Mouse (Mus musculus): ENCODE measurements around the gene Acat2. TPM values are rescaled to one million over a fixed set of nuclear protein-coding genes. Genes with fewer than 3 reads are reported as not detected.
"Not testable (repeated sequence)": the region's sequence is repeated elsewhere in the genome, so short reads cannot be mapped to it uniquely, and the experiment has no call there.

Acat2 gene
- polyA plus RNA-seq, 1 experiment from 2014 or later = 103 TPM

DNA sequence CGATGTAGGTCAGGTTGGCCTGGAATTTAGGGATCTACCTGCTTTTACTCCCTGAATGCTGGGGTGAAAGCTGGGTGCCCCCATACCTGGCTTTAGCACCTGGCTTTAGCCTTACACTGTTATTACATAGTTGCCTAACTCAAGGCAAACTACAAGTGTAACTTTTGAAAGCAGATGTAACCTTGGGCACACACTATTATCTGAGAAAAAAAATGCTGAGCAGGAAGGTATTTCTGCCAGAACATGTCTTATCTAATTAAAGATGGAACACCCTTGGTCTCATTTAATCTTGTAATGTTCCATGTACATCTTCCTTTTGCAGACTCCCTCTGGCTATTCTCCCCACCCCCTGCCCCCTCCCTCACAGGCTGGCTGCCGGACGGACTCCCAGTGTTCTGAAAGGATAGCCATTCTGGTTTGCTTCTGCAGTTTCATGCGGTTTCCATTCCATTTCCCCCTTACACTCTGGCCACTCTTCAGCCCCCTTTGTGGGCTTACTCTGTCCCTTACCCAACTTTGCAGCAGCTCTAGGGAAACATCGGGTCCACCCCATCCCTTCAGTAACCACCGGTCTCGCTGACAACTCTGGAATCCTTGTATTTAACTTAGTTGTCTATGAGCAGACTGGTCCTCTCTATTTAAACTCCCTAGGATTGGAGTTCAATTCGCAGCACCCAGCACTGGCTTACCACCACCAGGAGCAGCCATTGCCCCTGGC lies 18.8 kb downstream of the Acat2 start:
- ATAC-seq (replicated peaks; ENCODE audit: low FRiP score, low read depth) (no peak), DNase-seq (ENCODE audit: low spot score) (no peak)
- no peak overlapping the region for H3K4me3 ChIP-seq (replicated peaks; ENCODE audit: low read depth, low read length)
- H3K4me2 ChIP-seq (ENCODE audit: low read length) = no peak overlapping the region
- H3K9ac ChIP-seq (ENCODE audit: low read depth, low read length) = no peak overlapping the region
- H3K36me3 ChIP-seq (ENCODE audit: insufficient read depth, low read length) = peaks cover 16% of the 10 kb centered on the region; the same call in 1 of the 2 replicates
- TF ChIP-seq CTCF (IDR thresholded peaks at IDR 0.05; ENCODE audit: low read depth) = no peak
- WGBS = 79% methylated on average over 8 of the region's 8 CpGs
- H3K4me1 ChIP-seq (replicated peaks; ENCODE audit: insufficient read depth, low read length) = no peaks in the 10 kb centered on the region
- H3K27me3 ChIP-seq (ENCODE audit: insufficient read depth, low read length) = no peaks in the 10 kb centered on the region
- no peaks in the 10 kb centered on the region for H3K9me3 ChIP-seq (replicated peaks; ENCODE audit: low read length)
- no peak overlapping the region for H3K27ac ChIP-seq

DNA sequence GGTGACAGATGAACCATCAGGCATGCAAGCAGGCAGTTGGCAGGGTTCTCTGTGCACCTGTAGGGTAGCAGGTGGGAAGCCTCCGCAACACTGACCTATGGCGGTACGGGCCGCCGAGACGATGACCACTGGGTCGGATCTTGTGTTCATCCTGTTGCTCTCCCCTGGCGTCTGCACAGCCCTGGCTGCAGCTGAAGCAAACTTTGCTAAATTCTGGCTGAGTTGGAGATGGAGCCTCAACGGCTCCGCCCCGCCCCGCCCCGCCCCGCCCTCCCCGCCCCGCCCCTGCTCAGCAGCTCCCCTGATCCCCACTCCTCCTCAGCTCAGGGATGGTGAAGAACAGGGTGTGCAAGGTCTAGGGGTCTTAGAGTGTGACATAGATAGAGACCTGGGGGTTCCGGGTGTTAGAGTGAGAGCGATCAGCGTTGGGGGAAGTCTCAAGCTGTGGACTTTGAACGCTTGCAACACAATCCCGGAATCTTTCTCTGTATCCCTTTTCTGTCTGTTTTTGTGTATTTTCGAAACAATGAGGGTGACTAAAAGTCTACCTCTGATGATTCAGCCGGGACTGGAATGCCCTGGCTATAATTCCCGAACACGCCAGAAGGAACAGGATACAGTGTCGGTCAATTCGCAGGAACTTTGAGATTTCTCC lies 20.3 kb downstream of the Acat2 start, which contains the start of gene Acat3:
Gene Acat3 (minus strand): TSS at position 450 of the 655 bp plus-strand sequence.
- Histone ChIP-seq H3K4me1 (replicated peaks; ENCODE audit: insufficient read depth, low read length) (no peaks in the 10 kb centered on the region), H3K4me2 (ENCODE audit: low read length) (peak within 1 kb of the TSS; percentile 63), H3K4me3 (replicated peaks; ENCODE audit: low read depth, low read length) (peak within 1 kb of the TSS; percentile 28), H3K27me3 (ENCODE audit: insufficient read depth, low read length) (no peaks in the 10 kb centered on the region), H3K9me3 (replicated peaks; ENCODE audit: low read length) (no peaks in the 10 kb centered on the region), H3K27ac (peak within 1 kb of the TSS; percentile 57), H3K9ac (ENCODE audit: low read depth, low read length) (peak within 1 kb of the TSS; percentile 39), H3K36me3 (ENCODE audit: insufficient read depth, low read length) (peaks cover 12% of the 10 kb centered on the region; the same call in 1 of the 2 replicates)
- TF ChIP-seq CTCF (IDR thresholded peaks at IDR 0.05; ENCODE audit: low read depth) = no peak
- ATAC-seq (replicated peaks; ENCODE audit: low FRiP score, low read depth) = peak; percentile 51
- 11% methylated on average over 27 of the region's 27 CpGs for WGBS
- peak; percentile 53 for DNase-seq (ENCODE audit: low spot score)

DNA sequence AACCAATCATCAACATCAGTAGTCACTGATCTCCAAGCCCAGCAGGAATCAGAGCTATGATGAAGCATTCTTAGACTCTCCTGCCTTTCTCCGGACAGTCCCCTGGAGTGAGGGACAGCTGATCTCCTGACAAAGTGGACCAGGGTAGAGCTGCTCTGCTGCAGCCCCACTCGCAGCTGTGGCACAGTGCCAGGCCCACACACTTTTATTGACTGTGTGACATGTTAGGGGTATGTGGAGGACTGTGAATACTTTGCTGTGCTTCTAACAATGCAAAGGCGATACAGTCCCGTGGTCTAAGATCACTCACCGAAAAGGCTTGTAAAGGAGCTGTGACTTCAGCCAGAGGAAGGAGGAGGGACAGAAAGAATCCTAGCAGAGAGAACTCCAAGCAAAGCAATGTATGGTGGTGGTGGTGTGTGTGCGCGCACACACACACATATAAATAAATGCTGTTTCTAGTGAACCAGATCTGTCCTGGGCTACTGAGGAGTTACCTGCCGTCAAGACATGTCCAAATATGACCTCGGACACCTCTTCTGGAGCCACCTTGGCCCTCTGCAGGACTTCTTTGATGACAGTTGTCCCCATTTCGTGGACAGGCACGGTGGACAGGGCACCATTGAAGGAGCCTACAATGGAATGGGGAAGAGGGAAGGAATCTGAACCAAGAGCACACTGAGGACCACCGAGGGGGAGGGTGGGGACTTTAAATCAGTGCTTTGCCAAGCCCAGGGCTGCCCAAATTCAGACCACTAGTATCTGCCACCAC lies 21.0 kb downstream of the Acat2 start:
- ATAC-seq (replicated peaks; ENCODE audit: low FRiP score, low read depth); H3K27me3 ChIP-seq (ENCODE audit: insufficient read depth, low read length); H3K27ac ChIP-seq; DNase-seq (ENCODE audit: low spot score); H3K4me1 ChIP-seq (replicated peaks; ENCODE audit: insufficient read depth, low read length); H3K36me3 ChIP-seq (ENCODE audit: insufficient read depth, low read length); H3K9me3 ChIP-seq (replicated peaks; ENCODE audit: low read length): not testable (repeated sequence)
- 68% methylated on average over 2 of the region's 12 CpGs for WGBS
- peak overlapping the region; percentile 28 for H3K4me3 ChIP-seq (replicated peaks; ENCODE audit: low read depth, low read length)
- peak overlapping the region; percentile 39; the same call in 1 of the 2 replicates for H3K9ac ChIP-seq (ENCODE audit: low read depth, low read length)
- peak overlapping the region; percentile 63 for H3K4me2 ChIP-seq (ENCODE audit: low read length)

DNA sequence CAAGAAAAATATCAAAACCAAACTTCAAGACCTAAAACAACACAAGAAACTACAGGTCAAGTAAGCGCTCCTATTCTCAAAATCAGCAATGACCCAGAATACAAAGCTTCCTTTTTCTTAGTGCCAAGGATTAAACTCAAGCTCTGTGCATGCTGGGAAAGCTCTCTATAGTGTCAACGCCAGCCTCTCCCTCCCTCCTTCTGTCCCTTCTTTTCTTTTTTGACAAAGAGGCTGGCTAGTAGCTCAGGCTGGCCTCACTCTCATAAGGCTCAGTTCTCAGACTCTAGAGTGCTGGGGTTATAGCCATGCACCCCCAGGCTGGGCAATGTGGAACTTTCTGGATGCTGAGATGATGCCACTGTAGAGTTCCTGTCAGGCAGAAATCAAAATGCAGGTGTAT lies 22.5 kb downstream of the Acat2 start:
- no peak overlapping the region for H3K9ac ChIP-seq (ENCODE audit: low read depth, low read length)
- ATAC-seq (replicated peaks; ENCODE audit: low FRiP score, low read depth) = no peak
- H3K27ac ChIP-seq = no peak overlapping the region
- no peaks in the 10 kb centered on the region for H3K4me1 ChIP-seq (replicated peaks; ENCODE audit: insufficient read depth, low read length)
- no peak overlapping the region for H3K4me3 ChIP-seq (replicated peaks; ENCODE audit: low read depth, low read length)
- DNase-seq (ENCODE audit: low spot score) = no peak
- no peaks in the 10 kb centered on the region for H3K9me3 ChIP-seq (replicated peaks; ENCODE audit: low read length)
- no peak overlapping the region for H3K4me2 ChIP-seq (ENCODE audit: low read length)
- 68% methylated on average over 2 of the region's 2 CpGs for WGBS
- no peak for TF ChIP-seq CTCF (IDR thresholded peaks at IDR 0.05; ENCODE audit: low read depth)
- H3K27me3 ChIP-seq (ENCODE audit: insufficient read depth, low read length) = no peaks in the 10 kb centered on the region
- 0 out of 2 replicates have a peak, but pooled peaks cover 4% of the 10 kb centered on the region for H3K36me3 ChIP-seq (ENCODE audit: insufficient read depth, low read length)

DNA sequence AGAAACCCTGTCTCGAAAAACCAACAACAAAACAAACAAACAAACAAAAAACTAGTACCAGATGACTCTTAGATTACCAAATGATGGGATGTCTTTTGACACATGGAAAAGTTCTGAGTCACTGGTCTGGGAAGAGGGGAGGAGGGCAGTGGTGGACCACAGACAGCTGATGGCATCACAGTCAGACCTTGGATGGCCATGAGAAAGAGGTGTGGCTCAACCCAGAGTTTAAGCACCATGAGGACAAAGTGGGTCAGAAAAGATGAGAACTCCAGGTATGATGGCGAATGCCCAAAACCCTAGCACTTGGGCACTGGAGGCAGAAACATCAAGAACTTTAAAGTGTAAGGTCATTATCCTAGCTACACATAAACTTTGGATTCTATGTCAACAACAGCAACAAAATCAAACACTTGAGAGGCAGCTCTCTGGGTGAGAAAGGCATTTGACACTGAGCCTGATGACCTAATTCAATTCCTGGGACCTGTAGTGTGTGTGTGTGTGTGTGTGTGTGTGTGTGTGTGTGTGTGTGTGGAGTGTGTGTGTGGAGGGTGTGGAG lies 23.1 kb downstream of the Acat2 start:
- no peak overlapping the region for H3K27ac ChIP-seq
- H3K27me3 ChIP-seq (ENCODE audit: insufficient read depth, low read length) = no peaks in the 10 kb centered on the region
- no peak overlapping the region for H3K4me3 ChIP-seq (replicated peaks; ENCODE audit: low read depth, low read length)
- TF ChIP-seq CTCF (IDR thresholded peaks at IDR 0.05; ENCODE audit: low read depth) = no peak
- no peak for DNase-seq (ENCODE audit: low spot score)
- H3K4me2 ChIP-seq (ENCODE audit: low read length) = no peak overlapping the region
- no peaks in the 10 kb centered on the region for H3K9me3 ChIP-seq (replicated peaks; ENCODE audit: low read length)
- 0 out of 2 replicates have a peak, but pooled peaks cover under 1% of the 10 kb centered on the region for H3K36me3 ChIP-seq (ENCODE audit: insufficient read depth, low read length)
- ATAC-seq (replicated peaks; ENCODE audit: low FRiP score, low read depth) = no peak
- 77% methylated on average over 2 of the region's 2 CpGs for whole genome bisulfite sequencing
- no peaks in the 10 kb centered on the region for H3K4me1 ChIP-seq (replicated peaks; ENCODE audit: insufficient read depth, low read length)
- no peak overlapping the region for H3K9ac ChIP-seq (ENCODE audit: low read depth, low read length)

DNA sequence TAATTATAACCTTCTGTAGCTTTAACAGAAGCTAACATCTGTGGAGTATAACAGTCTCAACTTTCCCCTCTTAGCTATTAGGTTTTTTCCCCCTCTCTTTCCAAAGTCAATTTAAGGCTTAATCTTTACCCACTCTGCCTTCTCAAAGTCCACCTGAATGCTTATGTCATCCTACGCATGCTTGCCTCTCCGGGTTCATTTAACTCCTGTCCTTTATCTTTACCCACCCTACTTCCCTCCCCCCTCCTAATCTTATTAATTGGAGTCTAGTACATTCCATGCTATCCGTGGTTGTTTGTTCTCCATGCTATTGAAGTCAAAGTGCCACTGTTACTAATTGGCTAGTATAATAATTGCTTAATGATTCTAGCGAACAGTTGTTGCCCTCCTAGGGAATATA lies 24.8 kb downstream of the Acat2 start:
- peak; percentile 38 for DNase-seq (ENCODE audit: low spot score)
- no peak overlapping the region for H3K9ac ChIP-seq (ENCODE audit: low read depth, low read length)
- TF ChIP-seq CTCF (IDR thresholded peaks at IDR 0.05; ENCODE audit: low read depth) = no peak
- H3K27ac ChIP-seq = no peak overlapping the region
- no peak overlapping the region for H3K4me3 ChIP-seq (replicated peaks; ENCODE audit: low read depth, low read length)
- H3K36me3 ChIP-seq (ENCODE audit: insufficient read depth, low read length) = no peaks in the 10 kb centered on the region
- no peaks in the 10 kb centered on the region for H3K9me3 ChIP-seq (replicated peaks; ENCODE audit: low read length)
- H3K4me1 ChIP-seq (replicated peaks; ENCODE audit: insufficient read depth, low read length) = no peaks in the 10 kb centered on the region
- H3K27me3 ChIP-seq (ENCODE audit: insufficient read depth, low read length) = no peaks in the 10 kb centered on the region
- peak; percentile 69 for ATAC-seq (replicated peaks; ENCODE audit: low FRiP score, low read depth)
- no peak overlapping the region for H3K4me2 ChIP-seq (ENCODE audit: low read length)
- WGBS = 42% methylated on average over 4 of the region's 4 CpGs

DNA sequence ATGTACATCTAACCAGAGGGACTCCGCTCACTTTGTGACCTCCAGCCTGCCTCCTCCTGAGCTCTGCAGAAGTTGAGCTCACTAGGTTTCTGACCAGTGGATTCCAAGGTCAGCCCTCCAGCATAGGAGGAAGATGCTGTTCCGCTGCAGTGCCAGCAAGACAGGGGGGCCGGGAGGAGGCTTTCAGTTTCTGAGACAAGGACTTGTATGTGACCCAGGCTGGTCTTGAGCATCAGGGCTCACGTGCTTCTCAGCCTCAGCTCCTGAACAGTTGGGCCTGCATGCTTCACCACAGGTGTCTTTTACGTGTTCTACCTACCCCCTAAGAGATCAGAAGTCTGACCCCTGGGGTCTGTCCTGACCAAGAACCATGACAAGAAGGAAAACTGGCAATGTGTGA lies 29.0 kb downstream of the Acat2 start:
- not testable (repeated sequence) for H3K27me3 ChIP-seq (ENCODE audit: insufficient read depth, low read length); H3K4me1 ChIP-seq (replicated peaks; ENCODE audit: insufficient read depth, low read length); H3K9me3 ChIP-seq (replicated peaks; ENCODE audit: low read length); H3K9ac ChIP-seq (ENCODE audit: low read depth, low read length); H3K4me2 ChIP-seq (ENCODE audit: low read length); H3K36me3 ChIP-seq (ENCODE audit: insufficient read depth, low read length); DNase-seq (ENCODE audit: low spot score); H3K4me3 ChIP-seq (replicated peaks; ENCODE audit: low read depth, low read length); H3K27ac ChIP-seq
- peak; percentile 34; the same call in 1 of the 2 replicates for ATAC-seq (replicated peaks; ENCODE audit: low FRiP score, low read depth)
- WGBS = 80% methylated on average over 5 of the region's 5 CpGs

All from kidney, postnatal 0 days (tissue).